Mouse (Mus musculus) midbrain, embryonic 13.5 days (tissue): ENCODE data around the gene Golph3. TPM values are rescaled to one million over a fixed set of nuclear protein-coding genes. Genes with fewer than 3 reads are reported as not detected.
A peak's percentile ranks its signal among the peaks of the same experiment; 100 is the strongest.

ENCODE experiments used
- ATAC-seq: fragments of 200-750 bp; cut with Nextera tagmentation; 2 replicates; pipeline ENCODE4 v1.8.0; 2017; ENCODE audit warnings: mild to moderate bottlenecking, moderate TSS enrichment, moderate library complexity
- H3K27ac ChIP-seq: fragments of 300-500 bp; sonication (generic); 2 replicates; pipeline ENCODE4 v1.5.1; 2015; ENCODE audit warnings: inconsistent platforms, mild to moderate bottlenecking, moderate library complexity
- H3K27me3 ChIP-seq: fragments of 300-500 bp; sonication (generic); 2 replicates; pipeline ENCODE4 v1.6.1; 2015; ENCODE audit warnings: mild to moderate bottlenecking, inconsistent platforms
- H3K36me3 ChIP-seq: fragments of 300-500 bp; sonication (generic); 2 replicates; pipeline ENCODE4 v1.6.1; 2015; ENCODE audit warnings: mild to moderate bottlenecking, inconsistent platforms
- H3K4me1 ChIP-seq: fragments of 300-500 bp; sonication (generic); replicated peaks from 2 replicates; pipeline ENCODE4 v1.6.1; 2015; ENCODE audit warnings: inconsistent platforms
- H3K4me2 ChIP-seq: fragments of 300-500 bp; sonication (generic); replicated peaks from 2 replicates; pipeline ENCODE4 v1.6.1; 2015; ENCODE audit warnings: moderate library complexity, mild to moderate bottlenecking, inconsistent platforms
- H3K4me3 ChIP-seq: fragments of 300-500 bp; sonication (generic); replicated peaks from 2 replicates; pipeline ENCODE4 v1.5.1; 2015; ENCODE audit warnings: mild to moderate bottlenecking, inconsistent platforms
- H3K9ac ChIP-seq: fragments of 300-500 bp; sonication (generic); replicated peaks from 2 replicates; pipeline ENCODE4 v1.6.1; 2015; ENCODE audit warnings: mild to moderate bottlenecking, inconsistent platforms
- H3K9me3 ChIP-seq: fragments of 300-500 bp; sonication (generic); 2 replicates; pipeline ENCODE4 v1.6.1; 2016; ENCODE audit warnings: mild to moderate bottlenecking, inconsistent platforms
- WGBS: fragments of 180-500 bp; shearing (Covaris S2); methylation state at CpG from one replicate; pipeline ENCODE4 v1.1.7; 2015; 5-methylcytosine and 5-hydroxymethylcytosine counted together
- polyA plus RNA-seq: library from polyadenylated mRNA; unstranded; fragments of >200 nt; fragmentation: Nextera tagmentation; extraction: Ambion mirVana; gene quantifications from 2 replicates; pipeline ENCODE4 v1.2.1, GENCODE M21; 2015

The Golph3 gene
- polyA plus RNA-seq, 1 experiment from 2014 or later, result 70.8 TPM

GRCm38 (mm10) chr15:12301771-12302170 is 19.5 kb upstream of the Golph3 start:
- 69% methylated on average over 5 of the region's 6 CpGs for WGBS
- no peaks in the 10 kb centered on the region for H3K27me3 ChIP-seq
- H3K27ac ChIP-seq, result no peak overlapping the region
- H3K9me3 ChIP-seq, result no peaks in the 10 kb centered on the region
- H3K4me3 ChIP-seq, result no peak overlapping the region
- H3K4me2 ChIP-seq, result no peak overlapping the region
- no peak for ATAC-seq
- H3K4me1 ChIP-seq, result no peaks in the 10 kb centered on the region
- H3K9ac ChIP-seq, result no peak overlapping the region
- no peaks in the 10 kb centered on the region for H3K36me3 ChIP-seq

- Histone ChIP-seq H3K27ac (no peak overlapping the region), H3K4me1 (no peaks in the 10 kb centered on the region), H3K36me3 (no peaks in the 10 kb centered on the region), H3K9ac (no peak overlapping the region), H3K4me3 (no peak overlapping the region), H3K27me3 (no peaks in the 10 kb centered on the region), H3K9me3 (no peaks in the 10 kb centered on the region), H3K4me2 (no peak overlapping the region)
- WGBS, result 71% methylated on average over 8 of the region's 8 CpGs
- no peak for ATAC-seq
Observed at GRCm38 (mm10) chr15:12306188-12307071, 14.8 kb upstream of the Golph3 start.

GRCm38 (mm10) chr15:12307114-12307513 is 14.1 kb upstream of the Golph3 start:
- Histone ChIP-seq H3K27ac (no peak overlapping the region), H3K36me3 (no peaks in the 10 kb centered on the region), H3K27me3 (no peaks in the 10 kb centered on the region), H3K9ac (no peak overlapping the region), H3K4me3 (no peak overlapping the region), H3K9me3 (no peaks in the 10 kb centered on the region), H3K4me1 (no peaks in the 10 kb centered on the region), H3K4me2 (no peak overlapping the region)
- 70% methylated on average over 4 of the region's 4 CpGs for WGBS
- ATAC-seq, result no peak

GRCm38 (mm10) chr15:12308539-12308938 is 12.7 kb upstream of the Golph3 start:
- no peak overlapping the region for H3K4me3 ChIP-seq
- no peaks in the 10 kb centered on the region for H3K36me3 ChIP-seq
- H3K27ac ChIP-seq, result no peak overlapping the region
- H3K9ac ChIP-seq, result no peak overlapping the region
- no peaks in the 10 kb centered on the region for H3K4me1 ChIP-seq
- 84% methylated on average over 5 of the region's 5 CpGs for WGBS
- no peak overlapping the region for H3K4me2 ChIP-seq
- H3K27me3 ChIP-seq, result no peaks in the 10 kb centered on the region
- no peak for ATAC-seq
- no peaks in the 10 kb centered on the region for H3K9me3 ChIP-seq

- ATAC-seq, result no peak
- H3K4me2 ChIP-seq, result no peak overlapping the region
- H3K9me3 ChIP-seq, result no peaks in the 10 kb centered on the region
- H3K9ac ChIP-seq, result no peak overlapping the region
- no peak overlapping the region for H3K4me3 ChIP-seq
- H3K36me3 ChIP-seq, result no peaks in the 10 kb centered on the region
- no peaks in the 10 kb centered on the region for H3K27me3 ChIP-seq
- no peak overlapping the region for H3K27ac ChIP-seq
- 93% methylated on average over 4 of the region's 4 CpGs for WGBS
- no peaks in the 10 kb centered on the region for H3K4me1 ChIP-seq
Observed at GRCm38 (mm10) chr15:12310676-12311075, 10.6 kb upstream of the Golph3 start.

GRCm38 (mm10) chr15:12311465-12311864 is 9.8 kb upstream of the Golph3 start:
- no peaks in the 10 kb centered on the region for H3K36me3 ChIP-seq

GRCm38 (mm10) chr15:12313255-12313654 is 8.0 kb upstream of the Golph3 start:
- no peaks in the 10 kb centered on the region for H3K4me1 ChIP-seq
- WGBS, result 31% methylated on average over 1 of the region's 1 CpGs
- H3K27ac ChIP-seq, result no peak overlapping the region
- ATAC-seq, result no peak
- H3K4me2 ChIP-seq, result no peak overlapping the region
- no peaks in the 10 kb centered on the region for H3K9me3 ChIP-seq
- H3K4me3 ChIP-seq, result no peak overlapping the region
- no peaks in the 10 kb centered on the region for H3K36me3 ChIP-seq
- no peak overlapping the region for H3K9ac ChIP-seq
- no peaks in the 10 kb centered on the region for H3K27me3 ChIP-seq

More at GRCm38 (mm10) chr15:12311465-12311864, 9.8 kb upstream of the Golph3 start:
- WGBS, result 89% methylated on average over 7 of the region's 7 CpGs
- H3K4me3 ChIP-seq, result no peak overlapping the region
- H3K27me3 ChIP-seq, result no peaks in the 10 kb centered on the region
- no peak overlapping the region for H3K27ac ChIP-seq
- H3K9me3 ChIP-seq, result no peaks in the 10 kb centered on the region
- H3K9ac ChIP-seq, result no peak overlapping the region
- H3K4me1 ChIP-seq, result no peaks in the 10 kb centered on the region
- H3K4me2 ChIP-seq, result no peak overlapping the region
- ATAC-seq, result no peak

GRCm38 (mm10) chr15:12314584-12314983 is 6.7 kb upstream of the Golph3 start:
- H3K27me3 ChIP-seq, result peaks cover 10% of the 10 kb centered on the region
- H3K27ac ChIP-seq, result no peak overlapping the region
- no peak overlapping the region for H3K4me2 ChIP-seq
- H3K36me3 ChIP-seq, result no peaks in the 10 kb centered on the region
- 80% methylated on average over 5 of the region's 5 CpGs for WGBS
- H3K4me1 ChIP-seq, result no peaks in the 10 kb centered on the region
- H3K4me3 ChIP-seq, result no peak overlapping the region
- no peaks in the 10 kb centered on the region for H3K9me3 ChIP-seq
- H3K9ac ChIP-seq, result no peak overlapping the region
- no peak for ATAC-seq

GRCm38 (mm10) chr15:12315996-12316395 is 5.3 kb upstream of the Golph3 start:
- Histone ChIP-seq H3K9me3 (no peaks in the 10 kb centered on the region), H3K9ac (no peak overlapping the region), H3K4me3 (no peak overlapping the region), H3K4me1 (peaks cover 5% of the 10 kb centered on the region; the same call in 1 of the 2 replicates), H3K27me3 (peaks cover 16% of the 10 kb centered on the region), H3K27ac (no peak overlapping the region), H3K36me3 (no peaks in the 10 kb centered on the region), H3K4me2 (no peak overlapping the region)
- no peak for ATAC-seq
- 72% methylated on average over 2 of the region's 2 CpGs for WGBS

- no peak overlapping the region for H3K27ac ChIP-seq
- no peak overlapping the region for H3K4me2 ChIP-seq
- no peak overlapping the region for H3K4me3 ChIP-seq
- H3K36me3 ChIP-seq, result no peaks in the 10 kb centered on the region
- no peak overlapping the region for H3K9ac ChIP-seq
- H3K27me3 ChIP-seq, result peaks cover 16% of the 10 kb centered on the region
- no peak for ATAC-seq
- no peaks in the 10 kb centered on the region for H3K9me3 ChIP-seq
- WGBS, result 88% methylated on average over 5 of the region's 5 CpGs
- H3K4me1 ChIP-seq, result peaks cover 5% of the 10 kb centered on the region; the same call in 1 of the 2 replicates
Observed at GRCm38 (mm10) chr15:12317290-12317689, 4.0 kb upstream of the Golph3 start.

- Histone ChIP-seq H3K27ac (no peak overlapping the region), H3K4me3 (no peak overlapping the region), H3K9me3 (no peaks in the 10 kb centered on the region), H3K27me3 (peaks cover 16% of the 10 kb centered on the region), H3K4me1 (peaks cover 16% of the 10 kb centered on the region), H3K36me3 (no peaks in the 10 kb centered on the region), H3K4me2 (no peak overlapping the region), H3K9ac (no peak overlapping the region)
- 86% methylated on average over 8 of the region's 8 CpGs for WGBS
- no peak for ATAC-seq
Observed at GRCm38 (mm10) chr15:12318451-12318850, 2.8 kb upstream of the Golph3 start.

- peak overlapping the region; percentile 74; the same call in 1 of the 2 replicates for H3K4me2 ChIP-seq
- no peak overlapping the region for H3K27ac ChIP-seq
- ATAC-seq, result no peak
- H3K4me3 ChIP-seq, result peak overlapping the region; percentile 89; the same call in 1 of the 2 replicates
- H3K36me3 ChIP-seq, result no peaks in the 10 kb centered on the region
- H3K9ac ChIP-seq, result no peak overlapping the region
- peaks cover 16% of the 10 kb centered on the region for H3K27me3 ChIP-seq
- peaks cover 30% of the 10 kb centered on the region for H3K4me1 ChIP-seq
- H3K9me3 ChIP-seq, result no peaks in the 10 kb centered on the region
- 45% methylated on average over 5 of the region's 5 CpGs for WGBS
Observed at GRCm38 (mm10) chr15:12319889-12320288, 1.4 kb upstream of the Golph3 start.
